Mouse (Mus musculus) heart, postnatal 0 days (tissue): ENCODE results near the gene BC107364. TPM values are rescaled to one million over a fixed set of nuclear protein-coding genes. Genes with fewer than 3 reads are reported as not detected.
"Not testable (repeated sequence)": the region's sequence is repeated elsewhere in the genome, so short reads cannot be mapped to it uniquely, and the experiment has no call there.

ENCODE experiments used
- ATAC-seq: fragments of 200-750 bp; cut with Nextera tagmentation; 2 replicates; pipeline ENCODE4 v1.8.0; 2017; ENCODE audit warnings: low read depth, moderate number of reproducible peaks, moderate library complexity; ENCODE audit not compliant: insufficient read depth
- DNase-seq: peaks from one replicate; pipeline ENCODE4 v3.0.0-alpha.2; 2016; ENCODE audit warnings: low spot score
- H3K27ac ChIP-seq: fragments of 300-500 bp; sonication (generic); 2 replicates; pipeline ENCODE4 v1.5.1; 2014; ENCODE audit warnings: low read depth, mild to moderate bottlenecking
- H3K27me3 ChIP-seq: fragments of 300-500 bp; sonication (generic); 2 replicates; pipeline ENCODE4 v1.6.1; 2014; ENCODE audit warnings: low read length, mixed read lengths; ENCODE audit not compliant: control insufficient read depth, insufficient read depth
- H3K36me3 ChIP-seq: fragments of 300-500 bp; sonication (generic); replicated peaks from 2 replicates; pipeline ENCODE4 v1.6.1; 2014; ENCODE audit warnings: low read length, mixed read lengths; ENCODE audit not compliant: control insufficient read depth, insufficient read depth
- H3K4me1 ChIP-seq: fragments of 300-500 bp; sonication (generic); 2 replicates; pipeline ENCODE4 v1.6.1; 2014; ENCODE audit warnings: antibody characterized with exemption; ENCODE audit not compliant: control insufficient read depth, insufficient read depth
- H3K4me2 ChIP-seq: fragments of 300-500 bp; sonication (generic); 2 replicates; pipeline ENCODE4 v1.6.1; 2014; ENCODE audit warnings: low read depth, mild to moderate bottlenecking, low read length, moderate library complexity
- H3K4me3 ChIP-seq: fragments of 300-500 bp; sonication (generic); 2 replicates; pipeline ENCODE4 v1.5.1; 2014; ENCODE audit warnings: low read depth, low read length
- H3K9ac ChIP-seq: fragments of 300-500 bp; sonication (generic); replicated peaks from 2 replicates; pipeline ENCODE4 v1.6.1; 2014; ENCODE audit warnings: low read depth, low read length, mixed read lengths
- H3K9me3 ChIP-seq: fragments of 300-500 bp; sonication (generic); replicated peaks from 2 replicates; pipeline ENCODE4 v1.6.1; 2016; ENCODE audit warnings: low read length; ENCODE audit not compliant: control insufficient read depth
- CTCF ChIP-seq: IDR thresholded peaks from 2 replicates; pipeline ENCODE4 v1.5.1; 2016; ENCODE audit warnings: antibody characterized with exemption, control low read depth, low read depth
- EP300 ChIP-seq: IDR thresholded peaks from 2 replicates; pipeline ENCODE4 v1.6.1; 2016; ENCODE audit warnings: antibody characterized with exemption, low read depth
- WGBS: fragments of 180-500 bp; shearing (Covaris S2); extraction: QIAGEN DNeasy Blood & Tissue Kit; methylation state at CpG from one replicate; pipeline ENCODE4 v1.1.7; 2014; 5-methylcytosine and 5-hydroxymethylcytosine counted together
- polyA plus RNA-seq: library from polyadenylated mRNA; unstranded; fragments of >200 nt; fragmentation: Nextera tagmentation; extraction: Ambion mirVana; gene quantifications from 2 replicates; pipeline ENCODE4 v1.2.1, GENCODE M21; 2015
- total RNA-seq: library from RNA; depleted of rRNA; stranded (reverse); fragments of >200 nt; gene quantifications from 2 replicates; pipeline ENCODE4 v1.2.3, GENCODE M21; 2014; ENCODE audit warnings: low replicate concordance

BC107364 gene
- total and polyA plus RNA-seq, 2 experiments from 2014 or later = 0.40 TPM; not detected in 1

GRCm38 (mm10) chr3:96483946-96484345 is 31.8 kb upstream of the BC107364 start:
- DNase-seq (no peak), ATAC-seq (no peak)
- H3K4me2 ChIP-seq = no peak overlapping the region
- 0 out of 2 replicates have a peak, but pooled peaks cover 4% of the 10 kb centered on the region for H3K4me1 ChIP-seq
- H3K27me3 ChIP-seq = no peaks in the 10 kb centered on the region
- no peaks in the 10 kb centered on the region for H3K9me3 ChIP-seq
- TF ChIP-seq EP300 = no peak
- TF ChIP-seq CTCF = no peak
- H3K9ac ChIP-seq = no peak overlapping the region
- WGBS = 94% methylated on average over 2 of the region's 2 CpGs
- H3K27ac ChIP-seq = no peak overlapping the region
- no peak overlapping the region for H3K4me3 ChIP-seq
- no peaks in the 10 kb centered on the region for H3K36me3 ChIP-seq

- H3K4me3 ChIP-seq, H3K36me3 ChIP-seq, DNase-seq, H3K27me3 ChIP-seq, H3K9me3 ChIP-seq, H3K9ac ChIP-seq, H3K27ac ChIP-seq, H3K4me1 ChIP-seq, ATAC-seq, H3K4me2 ChIP-seq: not testable (repeated sequence)
- WGBS = 59% methylated on average over 7 of the region's 7 CpGs
- TF ChIP-seq CTCF = 0 out of 2 replicates have a peak, but pooled peaks have one; percentile 21
Measured at GRCm38 (mm10) chr3:96483044-96483443, 30.9 kb upstream of the BC107364 start.

- no peak overlapping the region for H3K27ac ChIP-seq
- TF ChIP-seq CTCF (no peak), EP300 (no peak)
- ATAC-seq (no peak), DNase-seq (no peak)
- 0 out of 2 replicates have a peak, but pooled peaks cover 4% of the 10 kb centered on the region for H3K4me1 ChIP-seq
- H3K9ac ChIP-seq = no peak overlapping the region
- H3K4me3 ChIP-seq = no peak overlapping the region
- no peaks in the 10 kb centered on the region for H3K36me3 ChIP-seq
- WGBS = 74% methylated on average over 13 of the region's 13 CpGs
- no peak overlapping the region for H3K4me2 ChIP-seq
- H3K27me3 ChIP-seq = peaks cover 9% of the 10 kb centered on the region; the same call in 1 of the 2 replicates
- H3K9me3 ChIP-seq = no peaks in the 10 kb centered on the region
Measured at GRCm38 (mm10) chr3:96482451-96482850, 30.3 kb upstream of the BC107364 start.

- DNase-seq (no peak), ATAC-seq (no peak)
- no peak for TF ChIP-seq EP300
- TF ChIP-seq CTCF = no peak
- Histone ChIP-seq H3K36me3 (no peaks in the 10 kb centered on the region), H3K9ac (no peak overlapping the region), H3K9me3 (no peaks in the 10 kb centered on the region), H3K4me3 (no peak overlapping the region), H3K27ac (no peak overlapping the region), H3K4me1 (no peaks in the 10 kb centered on the region), H3K27me3 (peaks cover 14% of the 10 kb centered on the region; the same call in 1 of the 2 replicates), H3K4me2 (no peak overlapping the region)
- WGBS = 87% methylated on average over 3 of the region's 3 CpGs
Measured at GRCm38 (mm10) chr3:96481856-96482255, 29.8 kb upstream of the BC107364 start.

GRCm38 (mm10) chr3:96480684-96481270 is 28.7 kb upstream of the BC107364 start:
- Histone ChIP-seq H3K9me3 (no peaks in the 10 kb centered on the region), H3K36me3 (no peaks in the 10 kb centered on the region), H3K9ac (no peak overlapping the region), H3K27me3 (peaks cover 22% of the 10 kb centered on the region), H3K4me1 (no peaks in the 10 kb centered on the region), H3K27ac (no peak overlapping the region), H3K4me3 (no peak overlapping the region), H3K4me2 (no peak overlapping the region)
- no peak for TF ChIP-seq CTCF
- TF ChIP-seq EP300 = no peak
- no peak for DNase-seq
- WGBS = 82% methylated on average over 4 of the region's 4 CpGs
- ATAC-seq = no peak

GRCm38 (mm10) chr3:96479249-96479648 is 27.1 kb upstream of the BC107364 start:
- Histone ChIP-seq H3K4me2 (no peak overlapping the region), H3K36me3 (no peaks in the 10 kb centered on the region), H3K27ac (no peak overlapping the region), H3K9ac (no peak overlapping the region), H3K4me3 (no peak overlapping the region), H3K27me3 (peaks cover 27% of the 10 kb centered on the region), H3K4me1 (0 out of 2 replicates have a peak, but pooled peaks cover 5% of the 10 kb centered on the region), H3K9me3 (no peaks in the 10 kb centered on the region)
- DNase-seq = no peak
- WGBS = 21% methylated on average over 3 of the region's 3 CpGs
- no peak for ATAC-seq
- TF ChIP-seq CTCF (no peak), EP300 (no peak)
